In genomic region chr2:33978550-33978949, GRCm38 (mm10) we compare ENCODE assay signal across 14 mouse cellular contexts.
"Had no signal": no experiment of that assay in that cellular context is flagged by ENCODE, and none has a peak within 500 bp of the region (broad histone marks: within the 10 kb centered on the region; RNA-seq: fewer than 3 reads in every experiment).

No protein-coding gene starts in this region.

- H3K9ac ChIP-seq: limb, embryonic 15.5 days; liver, embryonic 13.5 days; midbrain, embryonic 13.5 days had no signal

- H3K36me3 ChIP-seq: limb, embryonic 15.5 days; liver, embryonic 13.5 days; midbrain, embryonic 13.5 days had no signal

- H3K4me1 ChIP-seq: liver, embryonic 13.5 days had no signal

- ATAC-seq: intestine, embryonic 16.5 days; midbrain, embryonic 13.5 days had no signal

- H3K27ac ChIP-seq: kidney, postnatal 0 days; limb, embryonic 15.5 days; liver, embryonic 13.5 days; midbrain, embryonic 13.5 days; stomach, postnatal 0 days had no signal

- H3K4me2 ChIP-seq: limb, embryonic 15.5 days; liver, embryonic 13.5 days; midbrain, embryonic 13.5 days had no signal

- H3K9me3 ChIP-seq: limb, embryonic 15.5 days; liver, embryonic 13.5 days; midbrain, embryonic 13.5 days had no signal

- H3K4me3 ChIP-seq: limb, embryonic 15.5 days; liver, embryonic 13.5 days; midbrain, embryonic 13.5 days had no signal

- H3K27me3 ChIP-seq: midbrain, embryonic 13.5 days had no signal

- DNase-seq: kidney, adult 9 months; kidney, postnatal 36 days; layer of hippocampus, adult 9-11 months; layer of hippocampus, postnatal 36 days; liver, embryonic 13.5 days; lung, adult 18-20 months; retina, postnatal 1 day; right cerebral cortex, postnatal 14 days; thymus, adult 2 months had no signal
